Mouse (Mus musculus) c-Kit-positive CD71-positive TER-119-positive erythroid progenitor cells, embryonic 14.5 days (primary cell): Measurements from ENCODE around the gene Rasgrp1.

Source experiments
- DNase-seq: peaks from one replicate; pipeline ENCODE4 v3.0.0-alpha.2; 2013; ENCODE audit warnings: low spot score

Gene Rasgrp1

GRCm38 (mm10) chr2:117342547-117343239, at the start of gene Rasgrp1:
Gene Rasgrp1 (minus strand): TSS chr2:117343001.
- DNase-seq, result no peak

GRCm38 (mm10) chr2:117389925-117390892, 47.4 kb upstream of the Rasgrp1 start:
- no peak for DNase-seq

- DNase-seq, result no peak
These were observed 46.7 kb upstream of the Rasgrp1 start for GRCm38 (mm10) chr2:117389460-117389859.

GRCm38 (mm10) chr2:117388121-117388520, 45.3 kb upstream of the Rasgrp1 start:
- no peak for DNase-seq

- no peak for DNase-seq
These were observed 44.3 kb upstream of the Rasgrp1 start for GRCm38 (mm10) chr2:117386981-117387705.

- no peak for DNase-seq
These were observed 43.3 kb upstream of the Rasgrp1 start for GRCm38 (mm10) chr2:117386036-117386590.

GRCm38 (mm10) chr2:117381314-117381713, 38.5 kb upstream of the Rasgrp1 start:
- no peak for DNase-seq

- DNase-seq, result no peak
These were observed 31.6 kb upstream of the Rasgrp1 start for GRCm38 (mm10) chr2:117374293-117374830.

GRCm38 (mm10) chr2:117371706-117372105, 28.9 kb upstream of the Rasgrp1 start:
- DNase-seq, result no peak

- no peak for DNase-seq
These were observed 23.7 kb upstream of the Rasgrp1 start for GRCm38 (mm10) chr2:117366478-117366877.

- no peak for DNase-seq
These were observed 21.3 kb upstream of the Rasgrp1 start for GRCm38 (mm10) chr2:117364056-117364455.

- DNase-seq, result no peak
These were observed 15.1 kb upstream of the Rasgrp1 start for GRCm38 (mm10) chr2:117357939-117358338.

GRCm38 (mm10) chr2:117352305-117353123, 9.7 kb upstream of the Rasgrp1 start:
- no peak for DNase-seq

- no peak for DNase-seq
These were observed 7.3 kb upstream of the Rasgrp1 start for GRCm38 (mm10) chr2:117350138-117350537.

- DNase-seq, result no peak
These were observed 431 bp upstream of the Rasgrp1 start for GRCm38 (mm10) chr2:117343240-117343624.

- DNase-seq, result no peak
These were observed 683 bp downstream of the Rasgrp1 start for GRCm38 (mm10) chr2:117342090-117342546.

- DNase-seq, result no peak
These were observed 4.3 kb downstream of the Rasgrp1 start for GRCm38 (mm10) chr2:117338501-117338900.

- no peak for DNase-seq
These were observed 4.9 kb downstream of the Rasgrp1 start for GRCm38 (mm10) chr2:117337902-117338301.

GRCm38 (mm10) chr2:117336946-117337665, 5.7 kb downstream of the Rasgrp1 start:
- no peak for DNase-seq

GRCm38 (mm10) chr2:117335552-117336188, 7.1 kb downstream of the Rasgrp1 start:
- DNase-seq, result no peak
